Mouse (Mus musculus): ENCODE measurements around the gene Fam178b.

Fam178b gene

DNA sequence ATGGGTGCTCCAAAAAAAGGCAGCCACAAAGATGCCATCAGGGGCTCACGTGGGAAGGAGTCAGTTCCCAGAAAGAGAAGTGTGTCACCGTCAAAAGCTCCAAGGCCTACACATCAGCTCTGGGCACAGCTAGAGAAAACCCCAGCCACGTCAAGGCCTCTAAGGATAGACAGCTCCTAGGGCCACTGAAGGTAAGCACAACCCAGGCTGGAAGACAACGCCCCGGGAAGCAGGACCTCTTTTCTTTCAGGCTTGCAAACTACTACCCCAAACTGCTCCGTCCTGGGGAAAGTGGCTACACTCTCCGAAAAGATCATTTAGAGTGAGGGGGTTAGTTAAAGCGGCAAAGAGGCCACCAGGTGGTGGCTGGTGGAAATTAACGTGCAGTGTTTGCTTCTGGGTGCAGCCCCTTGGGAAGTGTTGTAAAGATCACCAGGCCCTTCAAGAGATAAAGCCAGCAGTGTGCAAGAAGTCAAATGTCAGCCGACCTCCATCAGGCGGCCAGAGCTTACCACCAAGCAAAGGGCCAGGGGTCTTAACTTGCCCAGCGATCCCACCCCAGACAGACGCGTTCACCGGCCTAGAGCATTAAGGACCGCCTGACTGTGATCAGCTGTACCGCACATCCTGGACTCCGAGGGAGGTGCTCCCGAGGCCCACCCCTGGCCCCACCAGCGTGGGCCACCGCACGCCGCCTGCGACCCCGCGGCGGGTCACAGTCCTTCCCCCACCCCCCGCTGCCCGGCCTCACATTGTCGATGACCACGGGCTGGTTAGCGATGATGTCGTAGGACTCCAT is 26.3 kb upstream of the Fam178b start:
- peaks cover 9% of the 10 kb centered on the region for H3K9me3 ChIP-seq (ENCODE audit: low read length)

DNA sequence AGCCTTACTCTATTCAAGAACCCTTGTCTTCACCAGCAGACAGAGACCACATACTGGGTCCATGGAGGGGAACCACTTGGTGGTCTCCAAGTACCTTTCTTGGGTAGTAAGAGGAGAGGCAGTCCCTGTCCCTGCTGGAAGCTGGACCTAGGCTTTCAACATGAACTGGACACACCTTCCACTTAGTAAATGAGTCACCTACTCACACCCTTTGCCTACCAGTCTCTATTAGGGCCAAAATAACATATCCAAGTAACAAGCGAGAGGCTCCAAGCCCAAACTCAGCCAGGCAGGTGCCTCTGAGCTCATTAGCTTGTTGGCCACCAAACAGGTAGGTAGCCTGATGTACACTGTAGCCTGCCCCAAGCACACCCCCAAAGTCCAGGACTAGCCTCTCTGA is 25.6 kb upstream of the Fam178b start:
- Histone ChIP-seq H3K27me3 (ENCODE audit: insufficient read depth, low read length) (no peaks in the 10 kb centered on the region), H3K9me3 (ENCODE audit: low read length) (peaks cover 3% of the 10 kb centered on the region), H3K4me3 (replicated peaks; ENCODE audit: low read length) (peak overlapping the region; percentile 98), H3K4me1 (replicated peaks; ENCODE audit: low read depth, low read length) (peaks cover 42% of the 10 kb centered on the region), H3K36me3 (ENCODE audit: insufficient read depth, low read length) (peaks cover 39% of the 10 kb centered on the region)
- TF ChIP-seq POU5F1 (IDR thresholded peaks at IDR 0.05; ENCODE audit: borderline replicate concordance, low read length) (no peak), CTCF (conservative IDR thresholded peaks at IDR 0.05; ENCODE audit: low read length) (no peak), NANOG (IDR thresholded peaks at IDR 0.05; ENCODE audit: borderline replicate concordance, low read length) (no peak)

More for the DNA sequence above, 26.3 kb upstream of the Fam178b start:
- H3K36me3 ChIP-seq (ENCODE audit: insufficient read depth, low read length): peaks cover 33% of the 10 kb centered on the region
- H3K27me3 ChIP-seq (ENCODE audit: insufficient read depth, low read length): no peaks in the 10 kb centered on the region
- H3K4me1 ChIP-seq (replicated peaks; ENCODE audit: low read depth, low read length): peaks cover 42% of the 10 kb centered on the region
- TF ChIP-seq CTCF (conservative IDR thresholded peaks at IDR 0.05; ENCODE audit: low read length): peak; percentile 7; the same call in 1 of the 2 replicates
- TF ChIP-seq POU5F1 (IDR thresholded peaks at IDR 0.05; ENCODE audit: borderline replicate concordance, low read length): no peak
- no peak for TF ChIP-seq NANOG (IDR thresholded peaks at IDR 0.05; ENCODE audit: borderline replicate concordance, low read length)
- H3K4me3 ChIP-seq (replicated peaks; ENCODE audit: low read length): peak overlapping the region; percentile 98

DNA sequence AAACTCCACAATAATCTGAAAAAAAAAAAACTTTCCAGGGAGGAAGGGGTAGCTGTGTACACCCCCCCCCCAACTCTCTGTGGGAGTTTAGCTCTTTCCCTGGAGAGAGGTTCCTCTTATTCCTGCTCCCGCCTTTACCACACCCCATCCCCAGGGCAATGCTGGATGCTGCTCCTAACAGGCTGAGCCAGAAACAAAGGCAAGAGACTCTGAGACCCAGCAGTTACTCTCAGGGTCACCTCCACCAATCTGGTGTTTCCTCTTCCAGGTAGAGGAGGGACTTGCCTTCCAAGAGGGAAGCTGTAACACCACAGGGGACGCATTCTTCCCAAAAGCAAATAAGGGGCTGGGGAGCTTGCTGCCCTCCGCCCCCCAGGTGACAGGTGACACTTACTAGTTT is 24.8 kb upstream of the Fam178b start:
- H3K4me3 ChIP-seq (replicated peaks; ENCODE audit: low read length): peak overlapping the region; percentile 98
- peaks cover 42% of the 10 kb centered on the region for H3K4me1 ChIP-seq (replicated peaks; ENCODE audit: low read depth, low read length)
- peaks cover 47% of the 10 kb centered on the region for H3K36me3 ChIP-seq (ENCODE audit: insufficient read depth, low read length)
- H3K27me3 ChIP-seq (ENCODE audit: insufficient read depth, low read length): no peaks in the 10 kb centered on the region
- TF ChIP-seq CTCF (conservative IDR thresholded peaks at IDR 0.05; ENCODE audit: low read length) (no peak), POU5F1 (IDR thresholded peaks at IDR 0.05; ENCODE audit: borderline replicate concordance, low read length) (no peak), NANOG (IDR thresholded peaks at IDR 0.05; ENCODE audit: borderline replicate concordance, low read length) (no peak)
- H3K9me3 ChIP-seq (ENCODE audit: low read length): no peaks in the 10 kb centered on the region

DNA sequence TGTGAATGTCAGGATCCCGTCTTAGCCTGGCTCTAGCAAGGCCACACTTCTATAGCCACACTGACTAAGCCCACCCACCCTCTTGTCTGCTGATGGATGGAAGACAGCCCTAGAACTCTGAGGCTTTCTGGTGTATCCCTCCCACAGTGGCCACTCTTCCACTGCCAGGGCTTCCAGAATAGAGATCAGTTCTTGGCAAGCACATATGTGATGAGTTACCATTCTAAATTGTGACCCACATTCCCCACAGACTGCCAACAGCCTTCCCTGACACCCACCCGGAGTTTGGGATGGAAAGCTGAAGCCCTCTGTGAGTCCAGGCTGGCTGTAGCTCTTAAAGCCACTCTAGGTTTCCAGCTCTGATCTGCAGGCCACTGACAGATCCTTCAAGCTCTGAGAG is 24.2 kb upstream of the Fam178b start:
- no peak for TF ChIP-seq NANOG (IDR thresholded peaks at IDR 0.05; ENCODE audit: borderline replicate concordance, low read length)
- TF ChIP-seq CTCF (conservative IDR thresholded peaks at IDR 0.05; ENCODE audit: low read length): no peak
- no peak for TF ChIP-seq POU5F1 (IDR thresholded peaks at IDR 0.05; ENCODE audit: borderline replicate concordance, low read length)
- Histone ChIP-seq H3K36me3 (ENCODE audit: insufficient read depth, low read length) (peaks cover 54% of the 10 kb centered on the region), H3K4me3 (replicated peaks; ENCODE audit: low read length) (peak overlapping the region; percentile 98), H3K27me3 (ENCODE audit: insufficient read depth, low read length) (no peaks in the 10 kb centered on the region), H3K9me3 (ENCODE audit: low read length) (no peaks in the 10 kb centered on the region), H3K4me1 (replicated peaks; ENCODE audit: low read depth, low read length) (peaks cover 47% of the 10 kb centered on the region)

DNA sequence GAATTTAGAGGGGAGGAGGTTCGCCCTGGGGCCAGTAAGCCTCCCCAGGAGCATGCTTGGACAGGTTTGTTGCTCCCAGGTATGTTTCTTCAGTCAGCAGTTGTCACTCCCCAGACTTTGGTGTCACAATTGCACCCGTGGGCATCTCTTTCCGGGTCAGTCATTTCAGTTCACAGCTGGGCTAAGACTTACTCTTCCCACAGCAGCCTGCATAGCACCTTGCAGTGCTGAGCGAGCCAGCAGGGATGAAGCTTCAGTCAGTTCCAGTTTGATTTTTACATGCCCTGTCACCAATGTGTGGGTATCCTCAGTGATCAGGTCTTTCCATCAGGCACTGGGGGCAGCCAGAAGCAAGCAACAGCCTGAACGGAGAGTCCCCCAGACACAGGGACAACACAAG is 14.0 kb upstream of the Fam178b start:
- H3K27me3 ChIP-seq (ENCODE audit: insufficient read depth, low read length): no peaks in the 10 kb centered on the region
- H3K4me1 ChIP-seq (replicated peaks; ENCODE audit: low read depth, low read length): peaks cover 55% of the 10 kb centered on the region
- no peaks in the 10 kb centered on the region for H3K9me3 ChIP-seq (ENCODE audit: low read length)
- peaks cover 66% of the 10 kb centered on the region for H3K36me3 ChIP-seq (ENCODE audit: insufficient read depth, low read length)
- H3K4me3 ChIP-seq (replicated peaks; ENCODE audit: low read length): no peak overlapping the region
- no peak for TF ChIP-seq NANOG (IDR thresholded peaks at IDR 0.05; ENCODE audit: borderline replicate concordance, low read length)
- no peak for TF ChIP-seq POU5F1 (IDR thresholded peaks at IDR 0.05; ENCODE audit: borderline replicate concordance, low read length)
- no peak for TF ChIP-seq CTCF (conservative IDR thresholded peaks at IDR 0.05; ENCODE audit: low read length)

DNA sequence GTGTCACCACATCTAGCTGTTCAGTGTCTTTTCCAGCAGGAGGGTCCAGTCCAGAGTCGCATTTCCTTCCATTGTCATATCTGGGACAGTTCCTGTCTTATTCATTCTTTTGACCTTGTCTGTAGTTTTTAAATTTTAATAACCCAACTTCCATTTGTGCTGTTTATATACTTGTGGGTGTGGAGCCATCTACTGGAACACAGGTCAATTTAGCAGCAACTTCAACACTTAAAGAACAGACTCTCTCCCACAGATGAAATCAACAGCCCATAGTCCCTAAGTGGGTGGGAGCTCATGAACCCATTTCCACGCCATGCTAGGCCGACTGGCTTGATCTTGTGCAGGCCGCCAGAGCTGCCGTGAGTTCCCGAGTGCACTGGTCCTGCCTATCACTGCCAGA is 13.4 kb upstream of the Fam178b start:
- TF ChIP-seq CTCF (conservative IDR thresholded peaks at IDR 0.05; ENCODE audit: low read length) (no peak), NANOG (IDR thresholded peaks at IDR 0.05; ENCODE audit: borderline replicate concordance, low read length) (no peak), POU5F1 (IDR thresholded peaks at IDR 0.05; ENCODE audit: borderline replicate concordance, low read length) (no peak)
- Histone ChIP-seq H3K4me1 (replicated peaks; ENCODE audit: low read depth, low read length) (peaks cover 55% of the 10 kb centered on the region), H3K27me3 (ENCODE audit: insufficient read depth, low read length) (no peaks in the 10 kb centered on the region), H3K9me3 (ENCODE audit: low read length) (no peaks in the 10 kb centered on the region), H3K4me3 (replicated peaks; ENCODE audit: low read length) (no peak overlapping the region), H3K36me3 (ENCODE audit: insufficient read depth, low read length) (peaks cover 61% of the 10 kb centered on the region)

DNA sequence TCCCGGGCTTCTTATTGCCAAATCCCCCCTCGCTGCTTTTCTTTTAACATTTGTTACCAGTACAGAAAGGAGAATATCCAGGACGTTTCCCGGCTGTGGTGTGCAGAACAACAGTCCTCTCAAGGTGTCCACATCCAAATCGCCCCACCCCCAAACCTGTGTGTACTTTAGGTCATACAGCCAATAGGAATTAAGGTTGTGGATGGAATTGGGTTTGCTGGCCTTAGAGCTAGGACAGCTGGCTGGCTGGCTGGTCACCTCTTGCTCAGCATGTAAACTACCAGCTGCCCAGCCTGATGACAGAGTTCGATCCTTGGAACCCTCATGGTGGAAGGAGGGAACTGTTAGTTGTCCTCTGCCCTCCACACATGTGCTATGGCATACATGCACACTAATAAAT is 11.9 kb upstream of the Fam178b start:
- peaks cover 45% of the 10 kb centered on the region for H3K36me3 ChIP-seq (ENCODE audit: insufficient read depth, low read length)
- H3K9me3 ChIP-seq (ENCODE audit: low read length): no peaks in the 10 kb centered on the region
- TF ChIP-seq POU5F1 (IDR thresholded peaks at IDR 0.05; ENCODE audit: borderline replicate concordance, low read length) (no peak), CTCF (conservative IDR thresholded peaks at IDR 0.05; ENCODE audit: low read length) (no peak), NANOG (IDR thresholded peaks at IDR 0.05; ENCODE audit: borderline replicate concordance, low read length) (no peak)
- H3K4me1 ChIP-seq (replicated peaks; ENCODE audit: low read depth, low read length): peaks cover 50% of the 10 kb centered on the region
- no peaks in the 10 kb centered on the region for H3K27me3 ChIP-seq (ENCODE audit: insufficient read depth, low read length)
- H3K4me3 ChIP-seq (replicated peaks; ENCODE audit: low read length): no peak overlapping the region

DNA sequence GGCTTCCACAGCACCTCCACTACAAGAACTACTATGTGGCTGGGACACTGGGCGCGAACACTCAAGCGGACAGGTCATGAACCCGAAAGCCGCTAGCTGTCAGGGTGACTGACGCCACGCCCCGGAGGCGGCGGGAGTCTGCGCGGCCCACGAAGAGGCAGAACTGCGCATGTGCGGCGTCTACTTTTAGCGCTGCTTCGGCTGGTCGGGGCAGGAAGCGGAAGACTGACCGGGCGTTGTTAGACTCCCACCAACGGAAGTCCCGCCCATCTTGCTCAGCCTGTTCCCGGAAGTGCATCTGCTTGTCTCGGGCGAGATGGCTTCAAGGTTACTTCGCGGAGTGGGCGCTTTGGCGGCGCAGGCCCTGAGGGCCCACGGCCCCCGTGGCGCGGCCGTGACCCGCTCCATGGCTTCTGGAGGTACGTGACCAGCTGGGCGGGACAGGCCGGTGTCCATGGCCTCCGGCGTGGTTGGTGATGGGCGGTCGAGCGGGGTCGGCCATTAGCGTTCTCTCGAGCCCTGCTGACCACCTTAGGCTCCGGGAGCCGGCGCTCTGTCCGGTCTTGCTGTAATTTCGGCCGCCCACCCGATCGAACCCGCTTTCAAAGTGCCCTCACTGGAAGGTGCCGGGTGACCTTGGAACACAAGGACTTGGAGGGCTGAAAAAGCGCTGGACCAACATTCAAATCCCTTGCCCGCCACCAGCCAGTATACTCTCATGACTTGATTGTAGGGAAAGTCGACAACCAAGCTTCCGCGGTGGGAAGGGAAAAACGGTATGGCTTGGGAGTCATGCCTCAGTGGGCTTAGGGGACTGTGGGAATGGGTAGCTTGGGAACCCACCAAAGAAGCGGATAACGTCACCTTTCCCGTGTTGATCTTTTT is 8.5 kb upstream of the Fam178b start, which contains the start of gene Cox5b:
Cox5b (plus strand) TSS at position 179 of the 885 bp plus-strand sequence.
- peak within 1 kb of the TSS; percentile 93 for H3K4me3 ChIP-seq (replicated peaks; ENCODE audit: low read length)
- peaks cover 28% of the 10 kb centered on the region for H3K36me3 ChIP-seq (ENCODE audit: insufficient read depth, low read length)
- no peaks in the 10 kb centered on the region for H3K9me3 ChIP-seq (ENCODE audit: low read length)
- H3K4me1 ChIP-seq (replicated peaks; ENCODE audit: low read depth, low read length): peaks cover 34% of the 10 kb centered on the region
- TF ChIP-seq POU5F1 (IDR thresholded peaks at IDR 0.05; ENCODE audit: borderline replicate concordance, low read length): no peak
- no peak for TF ChIP-seq CTCF (conservative IDR thresholded peaks at IDR 0.05; ENCODE audit: low read length)
- no peak for TF ChIP-seq NANOG (IDR thresholded peaks at IDR 0.05; ENCODE audit: borderline replicate concordance, low read length)
- H3K27me3 ChIP-seq (ENCODE audit: insufficient read depth, low read length): no peaks in the 10 kb centered on the region

Data from E14TG2a.4 (cell line).